Mouse (Mus musculus): Measurements from ENCODE around the gene Mdm2. TPM values are rescaled to one million over a fixed set of nuclear protein-coding genes. Genes with fewer than 3 reads are reported as not detected.

The Mdm2 gene
- total and polyA plus RNA-seq, 2 experiments from 2014 or later = 24.6 to 28.9 TPM

DNA sequence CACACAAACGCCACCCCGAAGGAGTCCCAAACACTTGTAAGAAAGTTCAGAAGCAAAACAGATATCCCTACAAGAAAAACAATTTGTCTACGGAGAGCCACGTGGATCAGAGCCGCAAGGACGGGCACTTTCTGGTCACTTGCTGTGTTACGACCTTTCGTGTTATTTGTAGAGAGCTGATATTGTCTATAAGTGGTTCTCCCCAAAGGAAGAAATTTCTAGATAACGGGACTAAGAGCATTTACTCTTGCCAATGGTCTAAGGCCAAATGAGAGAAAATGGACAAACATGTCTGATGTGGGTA lies 26.9 kb downstream of the Mdm2 start:
- no peak for TF ChIP-seq CTCF (IDR thresholded peaks at IDR 0.05; ENCODE audit: low read depth)
- 94% methylated on average over 9 of the region's 9 CpGs for WGBS

DNA sequence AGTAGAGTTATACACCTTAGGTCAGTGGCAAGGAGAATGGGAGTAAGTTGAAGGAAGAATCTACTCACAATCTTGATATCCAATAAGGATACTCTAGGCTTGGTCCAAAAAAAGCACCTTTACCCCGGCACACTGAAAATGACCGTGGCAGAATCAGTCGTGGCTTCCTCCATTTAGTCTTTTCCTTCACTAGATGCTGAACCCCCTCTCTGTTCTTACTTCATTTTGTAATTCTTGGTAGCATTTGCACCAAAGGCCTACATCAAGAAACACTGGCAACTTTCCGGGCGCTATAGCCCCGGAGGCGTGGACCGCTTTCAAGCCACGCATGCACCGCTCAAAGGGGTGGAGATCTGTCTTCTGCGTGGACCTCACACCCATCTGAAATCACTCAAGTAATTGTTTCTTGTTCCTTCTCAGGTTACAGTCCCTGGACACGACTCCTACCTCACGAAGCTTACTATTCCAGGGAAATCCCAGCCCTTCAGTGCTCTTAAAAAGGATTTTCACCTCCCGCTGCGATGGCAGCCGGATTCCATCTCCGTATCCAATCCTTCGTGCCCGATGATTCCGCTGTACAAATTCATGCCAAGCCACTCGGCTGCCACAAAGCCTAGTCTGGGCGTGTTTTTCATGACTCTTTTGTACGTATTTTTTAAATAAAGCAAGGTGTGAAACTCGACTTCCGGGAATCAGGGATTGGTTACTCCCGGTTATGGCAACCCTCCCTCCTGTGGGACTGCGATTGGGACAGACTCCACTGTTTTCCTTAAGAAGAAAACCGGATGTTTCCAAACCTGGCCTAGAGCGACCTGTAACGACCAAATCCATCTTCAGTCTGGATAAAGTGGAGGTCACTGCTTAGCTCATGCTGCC lies 27.5 kb downstream of the Mdm2 start:
- no peak overlapping the region for H3K27ac ChIP-seq
- H3K4me2 ChIP-seq (ENCODE audit: low read depth, low read length) = no peak overlapping the region
- no peak for ATAC-seq
- H3K9ac ChIP-seq (replicated peaks; ENCODE audit: low read length) = no peak overlapping the region
- no peak for DNase-seq (ENCODE audit: low spot score)
- no peaks in the 10 kb centered on the region for H3K4me1 ChIP-seq (ENCODE audit: insufficient read depth, low read length)
- H3K27me3 ChIP-seq (ENCODE audit: insufficient read depth, low read length) = no peaks in the 10 kb centered on the region
- 83% methylated on average over 30 of the region's 30 CpGs for WGBS
- no peak overlapping the region for H3K4me3 ChIP-seq (ENCODE audit: low read length)
- no peak for TF ChIP-seq CTCF (IDR thresholded peaks at IDR 0.05; ENCODE audit: low read depth)
- H3K9me3 ChIP-seq (ENCODE audit: low read length) = no peaks in the 10 kb centered on the region
- H3K36me3 ChIP-seq (ENCODE audit: insufficient read depth, low read length) = no peaks in the 10 kb centered on the region

More for the DNA sequence above, 26.9 kb downstream of the Mdm2 start:
- Histone ChIP-seq H3K27me3 (ENCODE audit: insufficient read depth, low read length) (no peaks in the 10 kb centered on the region), H3K36me3 (ENCODE audit: insufficient read depth, low read length) (no peaks in the 10 kb centered on the region), H3K4me2 (ENCODE audit: low read depth, low read length) (no peak overlapping the region), H3K4me3 (ENCODE audit: low read length) (no peak overlapping the region), H3K9ac (replicated peaks; ENCODE audit: low read length) (no peak overlapping the region), H3K4me1 (ENCODE audit: insufficient read depth, low read length) (no peaks in the 10 kb centered on the region), H3K9me3 (ENCODE audit: low read length) (no peaks in the 10 kb centered on the region), H3K27ac (no peak overlapping the region)
- DNase-seq (ENCODE audit: low spot score) (no peak), ATAC-seq (no peak)

DNA sequence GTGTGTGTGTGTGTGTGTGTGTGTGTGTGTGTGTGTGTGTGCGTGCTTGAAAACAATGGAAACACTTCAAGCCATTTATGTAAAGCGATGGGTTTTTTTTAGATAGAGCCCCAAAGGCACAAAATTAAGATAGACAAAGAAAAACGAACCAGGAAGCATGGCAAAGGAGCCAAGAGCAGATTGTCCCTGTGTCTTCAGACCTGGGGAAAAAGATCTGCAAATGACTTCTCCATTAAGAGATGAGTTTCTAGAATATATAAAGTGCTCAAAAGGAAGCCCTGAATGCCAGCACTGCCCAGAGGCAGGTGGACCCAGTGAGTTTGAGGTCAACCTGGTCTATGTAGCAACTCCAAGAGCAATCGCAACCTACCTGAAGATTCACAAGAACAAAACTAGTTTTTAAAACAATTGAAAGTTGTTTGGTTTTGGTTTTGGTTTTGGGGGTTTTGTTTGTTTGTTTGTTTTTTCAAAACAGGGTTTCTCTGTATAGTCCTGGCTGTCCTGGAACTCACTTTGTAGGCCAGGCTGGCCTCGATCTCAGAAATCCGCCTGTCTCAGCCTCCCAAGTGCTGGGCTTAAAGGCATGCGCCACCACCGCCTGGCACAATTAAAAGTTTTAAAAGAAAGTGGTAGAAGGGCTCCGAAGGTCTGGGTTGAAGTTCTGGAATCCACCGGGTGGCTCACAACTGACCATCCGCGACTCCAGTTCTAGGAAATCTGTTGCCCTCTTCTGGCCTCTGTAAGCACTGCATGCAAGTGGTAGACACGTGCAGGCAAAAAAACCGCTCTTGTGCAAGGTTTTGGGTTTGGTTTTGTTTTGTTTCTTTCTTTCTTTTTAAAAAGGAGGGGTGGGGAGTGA lies 28.3 kb downstream of the Mdm2 start:
- Histone ChIP-seq H3K27ac (no peak overlapping the region), H3K4me3 (ENCODE audit: low read length) (no peak overlapping the region), H3K4me1 (ENCODE audit: insufficient read depth, low read length) (no peaks in the 10 kb centered on the region), H3K9me3 (ENCODE audit: low read length) (no peaks in the 10 kb centered on the region), H3K27me3 (ENCODE audit: insufficient read depth, low read length) (no peaks in the 10 kb centered on the region), H3K9ac (replicated peaks; ENCODE audit: low read length) (no peak overlapping the region), H3K4me2 (ENCODE audit: low read depth, low read length) (no peak overlapping the region), H3K36me3 (ENCODE audit: insufficient read depth, low read length) (no peaks in the 10 kb centered on the region)
- 62% methylated on average over 14 of the region's 14 CpGs for WGBS
- DNase-seq (ENCODE audit: low spot score) = peak; percentile 63
- no peak for ATAC-seq
- peak; percentile 66 for TF ChIP-seq CTCF (IDR thresholded peaks at IDR 0.05; ENCODE audit: low read depth)

DNA sequence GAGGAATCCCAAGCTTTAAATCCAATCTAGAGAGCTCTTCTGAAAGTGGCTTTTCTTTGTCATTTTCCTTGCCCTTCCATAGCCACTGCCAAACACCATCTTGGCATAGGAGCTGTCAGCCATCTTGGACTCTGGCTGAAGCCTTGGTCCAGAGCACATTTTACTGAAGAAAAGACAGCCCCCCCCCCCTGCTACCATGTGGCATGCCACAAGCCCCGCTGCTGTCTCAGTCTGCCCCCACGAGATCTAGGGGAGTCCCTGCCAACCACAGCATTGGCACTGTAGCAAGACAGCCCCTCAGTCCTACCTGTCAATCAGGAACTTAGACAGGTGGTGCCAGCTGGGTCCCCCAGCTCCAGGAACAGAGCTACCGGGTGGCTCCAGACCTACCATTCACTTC lies 29.0 kb downstream of the Mdm2 start:
- no peak overlapping the region for H3K27ac ChIP-seq
- no peaks in the 10 kb centered on the region for H3K36me3 ChIP-seq (ENCODE audit: insufficient read depth, low read length)
- no peaks in the 10 kb centered on the region for H3K27me3 ChIP-seq (ENCODE audit: insufficient read depth, low read length)
- DNase-seq (ENCODE audit: low spot score) = no peak
- ATAC-seq = no peak
- TF ChIP-seq CTCF (IDR thresholded peaks at IDR 0.05; ENCODE audit: low read depth) = no peak
- WGBS = 74% methylated on average over 3 of the region's 3 CpGs
- H3K4me2 ChIP-seq (ENCODE audit: low read depth, low read length) = no peak overlapping the region
- H3K4me3 ChIP-seq (ENCODE audit: low read length) = no peak overlapping the region
- no peak overlapping the region for H3K9ac ChIP-seq (replicated peaks; ENCODE audit: low read length)
- no peaks in the 10 kb centered on the region for H3K4me1 ChIP-seq (ENCODE audit: insufficient read depth, low read length)
- H3K9me3 ChIP-seq (ENCODE audit: low read length) = no peaks in the 10 kb centered on the region

DNA sequence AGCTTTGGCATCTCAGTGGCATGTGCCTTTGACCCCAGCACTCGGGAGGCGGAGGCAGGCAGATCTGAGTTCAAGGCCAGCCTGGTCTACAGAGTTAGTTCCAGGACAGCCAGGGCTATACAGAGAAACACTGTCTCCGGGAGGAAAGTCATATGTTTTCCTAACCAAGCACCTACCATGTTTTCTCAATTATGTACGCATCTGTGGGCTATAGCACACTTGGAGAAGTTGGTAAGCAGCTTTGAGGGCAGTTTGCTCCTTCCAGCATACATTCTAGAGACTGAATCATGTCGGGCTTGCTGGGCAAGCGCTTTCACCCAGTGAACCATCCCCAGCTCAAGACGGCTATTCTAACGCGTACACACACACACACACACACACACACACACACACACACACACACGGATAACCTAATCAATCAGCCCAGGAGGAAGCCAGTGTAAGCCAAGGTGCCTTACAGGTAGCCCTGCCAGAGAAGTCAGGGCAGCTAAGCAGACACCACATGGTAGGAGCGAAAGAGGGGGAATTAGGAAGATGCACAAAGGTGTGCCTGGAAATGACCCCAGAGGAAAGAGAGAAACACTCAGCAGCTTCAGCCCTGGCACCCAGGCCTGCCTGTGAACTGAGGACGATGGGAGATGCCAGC lies 29.6 kb downstream of the Mdm2 start:
- DNase-seq (ENCODE audit: low spot score) (no peak), ATAC-seq (no peak)
- Histone ChIP-seq H3K9ac (replicated peaks; ENCODE audit: low read length) (no peak overlapping the region), H3K9me3 (ENCODE audit: low read length) (no peaks in the 10 kb centered on the region), H3K36me3 (ENCODE audit: insufficient read depth, low read length) (no peaks in the 10 kb centered on the region), H3K27ac (no peak overlapping the region), H3K4me3 (ENCODE audit: low read length) (no peak overlapping the region), H3K27me3 (ENCODE audit: insufficient read depth, low read length) (no peaks in the 10 kb centered on the region), H3K4me2 (ENCODE audit: low read depth, low read length) (no peak overlapping the region), H3K4me1 (ENCODE audit: insufficient read depth, low read length) (no peaks in the 10 kb centered on the region)
- no peak for TF ChIP-seq CTCF (IDR thresholded peaks at IDR 0.05; ENCODE audit: low read depth)
- 88% methylated on average over 12 of the region's 12 CpGs for WGBS

DNA sequence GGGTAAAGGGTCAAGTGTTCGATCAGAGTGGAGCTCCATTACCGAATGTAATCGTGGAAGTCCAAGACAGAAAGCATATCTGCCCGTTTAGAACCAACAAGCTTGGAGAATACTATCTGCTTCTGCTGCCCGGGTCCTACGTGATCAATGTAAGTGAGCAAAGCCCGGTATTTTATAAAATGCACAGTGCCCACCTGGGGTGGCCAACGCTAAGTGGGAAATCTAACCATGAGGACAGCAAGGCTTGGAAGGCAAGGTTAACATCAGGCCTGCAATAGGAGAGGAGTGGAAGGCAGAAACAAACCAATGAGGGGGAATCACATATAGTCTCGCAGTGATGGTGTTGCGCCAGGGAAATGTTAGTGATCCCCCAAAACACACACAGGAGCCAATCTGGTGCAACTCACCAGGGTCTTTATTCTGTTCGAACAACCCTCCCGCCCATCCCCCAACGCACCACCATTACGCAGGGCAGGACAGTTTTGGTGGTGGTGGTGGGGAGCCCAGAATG lies 30.5 kb downstream of the Mdm2 start:
- H3K27me3 ChIP-seq (ENCODE audit: insufficient read depth, low read length) = no peaks in the 10 kb centered on the region
- 91% methylated on average over 14 of the region's 14 CpGs for WGBS
- DNase-seq (ENCODE audit: low spot score) (no peak), ATAC-seq (no peak)
- no peaks in the 10 kb centered on the region for H3K4me1 ChIP-seq (ENCODE audit: insufficient read depth, low read length)
- no peaks in the 10 kb centered on the region for H3K9me3 ChIP-seq (ENCODE audit: low read length)
- no peak for TF ChIP-seq CTCF (IDR thresholded peaks at IDR 0.05; ENCODE audit: low read depth)
- no peak overlapping the region for H3K9ac ChIP-seq (replicated peaks; ENCODE audit: low read length)
- no peak overlapping the region for H3K27ac ChIP-seq
- no peak overlapping the region for H3K4me3 ChIP-seq (ENCODE audit: low read length)
- no peaks in the 10 kb centered on the region for H3K36me3 ChIP-seq (ENCODE audit: insufficient read depth, low read length)
- no peak overlapping the region for H3K4me2 ChIP-seq (ENCODE audit: low read depth, low read length)
